Mouse (Mus musculus) CH12.LX (cell line): ENCODE measurements at regions not wholly inside any gene's neighbourhood (a gene's known extent, or its start where the extent isn't known, plus 50 kb on each side); places are given as distances from the start of the nearest gene placed in this dataset.

Experiments
- DNase-seq: peaks from one replicate; pipeline ENCODE4 v3.0.0-alpha.2; 2013; ENCODE audit errors: extremely low read depth
- H3K27ac ChIP-seq: 2 replicates; pipeline ENCODE4 v1.5.1; 2012; ENCODE audit warnings: low read depth, mild to moderate bottlenecking, control low read depth, moderate library complexity; ENCODE audit not compliant: insufficient read depth
- H3K27me3 ChIP-seq: replicated peaks from 2 replicates; pipeline ENCODE3; 2012; ENCODE audit warnings: inconsistent platforms
- H3K36me3 ChIP-seq, 2 experiments: replicated peaks in 1 of 2; 2 replicates each; pipeline versions ENCODE3 to v1.6.1; 2012; ENCODE audit warnings: inconsistent platforms in 1 of 2, low read length in 1 of 2, mild to moderate bottlenecking in 1 of 2, mixed read lengths in 1 of 2, moderate library complexity in 1 of 2; ENCODE audit not compliant: control insufficient read depth in 1 of 2, insufficient read depth in 1 of 2
- H3K4me1 ChIP-seq, 2 experiments: 2 replicates each; pipeline ENCODE4 v1.6.1; 2012; ENCODE audit warnings: inconsistent platforms in 1 of 2, moderate library complexity in 1 of 2; ENCODE audit not compliant: insufficient read depth in 2 of 2, control insufficient read depth in 1 of 2
- H3K4me2 ChIP-seq: 2 replicates; pipeline ENCODE4 v1.6.1; 2012; ENCODE audit warnings: low read depth, mild to moderate bottlenecking, control low read depth; ENCODE audit not compliant: poor library complexity, insufficient read depth, severe bottlenecking
- H3K4me3 ChIP-seq, 3 experiments: fragments of 150-350 bp in 1 of 3; sonication (generic) in 1 of 3; replicated peaks in 1 of 3; 2 replicates each; pipeline versions ENCODE3 to v1.5.1; 2011 to 2012; ENCODE audit warnings: low read depth in 2 of 3, low read length in 2 of 3, mild to moderate bottlenecking in 2 of 3, moderate library complexity in 2 of 3, control low read depth in 1 of 3, improper control_type of control experiment in 1 of 3, inconsistent platforms in 1 of 3, mixed read lengths in 1 of 3; ENCODE audit not compliant: poor library complexity in 1 of 3
- H3K79me2 ChIP-seq: replicated peaks from 2 replicates; pipeline ENCODE4 v1.6.1; 2012; ENCODE audit warnings: mild to moderate bottlenecking, moderate library complexity; ENCODE audit not compliant: control insufficient read depth, poor library complexity, insufficient read depth, severe bottlenecking; ENCODE audit errors: extremely low read depth
- H3K9ac ChIP-seq: 2 replicates; pipeline ENCODE4 v1.6.1; 2012; ENCODE audit warnings: low read depth, mild to moderate bottlenecking, control low read depth, moderate library complexity; ENCODE audit not compliant: insufficient read depth
- H3K9me3 ChIP-seq: replicated peaks from 2 replicates; pipeline ENCODE3; 2012; ENCODE audit warnings: low read length, inconsistent platforms, mixed read lengths
- CTCF ChIP-seq, 2 experiments: IDR thresholded peaks in 1 of 2; conservative IDR thresholded peaks in 1 of 2; 2 replicates each; pipeline ENCODE4 v1.5.1; 2011 to 2012; ENCODE audit warnings: low read depth in 2 of 2, low read length in 2 of 2, improper control_type of control experiment in 1 of 2, inconsistent platforms in 1 of 2, mild to moderate bottlenecking in 1 of 2, moderate library complexity in 1 of 2
- KAT2A ChIP-seq: IDR thresholded peaks from 2 replicates; pipeline ENCODE4 v1.6.1; 2012; ENCODE audit warnings: low read length, improper control_type of control experiment, inconsistent platforms; ENCODE audit not compliant: insufficient replicate concordance
- MAZ ChIP-seq: IDR thresholded peaks from 2 replicates; pipeline ENCODE4 v1.6.1; 2012; ENCODE audit warnings: low read depth, mild to moderate bottlenecking, inconsistent platforms, low read length, improper control_type of control experiment, moderate library complexity
- MEF2A ChIP-seq: IDR thresholded peaks from 2 replicates; pipeline ENCODE4 v1.6.1; 2014; ENCODE audit warnings: low read depth, mild to moderate bottlenecking, inconsistent platforms, low read length, improper control_type of control experiment, borderline replicate concordance
- MYC ChIP-seq: IDR thresholded peaks from 2 replicates; pipeline ENCODE4 v1.6.1; 2011; ENCODE audit warnings: low read depth, mild to moderate bottlenecking, improper control_type of control experiment, low read length
- NELFE ChIP-seq: IDR thresholded peaks from 2 replicates; pipeline ENCODE4 v1.6.1; 2011; ENCODE audit warnings: low read depth, low read length, improper control_type of control experiment
- NRF1 ChIP-seq: IDR thresholded peaks from 2 replicates; pipeline ENCODE4 v1.6.1; 2014; ENCODE audit warnings: low read depth, mild to moderate bottlenecking, inconsistent platforms, low read length, improper control_type of control experiment, moderate library complexity
- POLR2AphosphoS2 ChIP-seq: IDR thresholded peaks from 2 replicates; pipeline ENCODE4 v1.6.1; 2011; ENCODE audit warnings: low read depth, low read length, improper control_type of control experiment
- RAD21 ChIP-seq: IDR thresholded peaks from 2 replicates; pipeline ENCODE4 v1.6.1; 2011; ENCODE audit warnings: low read depth, mild to moderate bottlenecking, low read length, improper control_type of control experiment, moderate library complexity
- RCOR1 ChIP-seq: conservative IDR thresholded peaks from 2 replicates; pipeline ENCODE4 v1.6.1; 2012; ENCODE audit warnings: low read depth, mild to moderate bottlenecking, inconsistent platforms, low read length, improper control_type of control experiment
- SIN3A ChIP-seq: IDR thresholded peaks from 2 replicates; pipeline ENCODE4 v1.6.1; 2012; ENCODE audit warnings: low read length, improper control_type of control experiment, inconsistent platforms
- SMC3 ChIP-seq: IDR thresholded peaks from 2 replicates; pipeline ENCODE4 v1.6.1; 2011; ENCODE audit warnings: low read depth, low read length, improper control_type of control experiment
- UBTF ChIP-seq: IDR thresholded peaks from 2 replicates; pipeline ENCODE4 v1.6.1; 2012; ENCODE audit warnings: low read depth, mild to moderate bottlenecking, inconsistent platforms, low read length, improper control_type of control experiment, moderate library complexity
- USF1 ChIP-seq: IDR thresholded peaks from 2 replicates; pipeline ENCODE4 v1.6.1; 2014; ENCODE audit warnings: low read depth, mild to moderate bottlenecking, inconsistent platforms, low read length, improper control_type of control experiment
- ZKSCAN1 ChIP-seq: IDR thresholded peaks from 2 replicates; pipeline ENCODE4 v1.6.1; 2012; ENCODE audit warnings: low read depth, inconsistent platforms, low read length, improper control_type of control experiment, borderline replicate concordance
- dilution Hi-C: fragments of 300-500 bp; cut with MboI; formaldehyde crosslinking; loops from 2 replicates; pipeline ENCODE4 v1.14.3; 2020; ENCODE audit warnings: low sequenced_read_pairs; ENCODE audit not compliant: extremely low pct_unique_long_range_greater_than_20kb, extremely low pct_ligation_motif_present
- in situ Hi-C: fragments of 300-500 bp; cut with MboI; formaldehyde crosslinking; loops from 3 replicates; pipeline ENCODE4 v1.14.3; 2019; ENCODE audit warnings: low sequenced_read_pairs, low pct_ligation_motif_present, low pct_unique_long_range_greater_than_20kb, mixed read lengths

DNA sequence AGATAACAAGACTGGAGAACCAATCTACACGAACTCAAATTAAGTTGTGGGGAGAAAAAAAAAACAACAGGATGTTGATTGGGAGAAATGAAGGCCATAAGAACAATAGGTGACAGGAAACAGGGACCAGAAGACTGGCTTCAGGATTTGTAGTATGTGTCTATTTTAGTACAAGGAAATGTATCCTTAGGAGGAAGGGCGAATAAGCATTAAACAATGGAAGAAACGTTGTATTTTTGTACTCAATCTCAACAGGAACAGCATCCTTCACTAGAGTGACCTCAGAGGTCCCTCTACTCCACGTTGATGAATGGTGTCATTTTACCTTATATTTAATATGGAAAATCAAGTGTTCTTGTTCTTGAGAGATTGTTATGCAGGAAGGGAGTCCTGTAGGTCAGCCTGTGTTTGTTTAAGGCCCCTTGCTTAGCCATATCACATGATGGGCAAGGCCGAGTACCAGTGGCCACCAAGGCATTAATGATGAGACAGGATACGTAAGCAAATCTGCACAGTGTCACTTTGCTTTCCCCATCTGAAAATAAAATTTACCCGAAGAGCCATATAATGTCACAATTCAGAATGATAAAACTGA is 832.0 kb downstream of the Diaph3 start:
- no peak for DNase-seq
- H3K27ac ChIP-seq, result no peak overlapping the region
- dilution Hi-C loops (no loop called here), in situ Hi-C loops (no loop called here)
- no peak overlapping the region for H3K4me3 ChIP-seq
- TF ChIP-seq UBTF (no peak), RCOR1 (no peak), SMC3 (no peak), NRF1 (no peak), USF1 (no peak), SIN3A (no peak), KAT2A (no peak), NELFE (no peak), ZKSCAN1 (no peak), POLR2AphosphoS2 (no peak)
- H3K4me1 ChIP-seq, result no peaks in the 10 kb centered on the region
- H3K27me3 ChIP-seq, result no peaks in the 10 kb centered on the region
- no peaks in the 10 kb centered on the region for H3K36me3 ChIP-seq
- peaks cover 7% of the 10 kb centered on the region for H3K9me3 ChIP-seq
- no peak overlapping the region for H3K9ac ChIP-seq
- H3K4me2 ChIP-seq, result no peak overlapping the region
- H3K79me2 ChIP-seq, result no peaks in the 10 kb centered on the region

DNA sequence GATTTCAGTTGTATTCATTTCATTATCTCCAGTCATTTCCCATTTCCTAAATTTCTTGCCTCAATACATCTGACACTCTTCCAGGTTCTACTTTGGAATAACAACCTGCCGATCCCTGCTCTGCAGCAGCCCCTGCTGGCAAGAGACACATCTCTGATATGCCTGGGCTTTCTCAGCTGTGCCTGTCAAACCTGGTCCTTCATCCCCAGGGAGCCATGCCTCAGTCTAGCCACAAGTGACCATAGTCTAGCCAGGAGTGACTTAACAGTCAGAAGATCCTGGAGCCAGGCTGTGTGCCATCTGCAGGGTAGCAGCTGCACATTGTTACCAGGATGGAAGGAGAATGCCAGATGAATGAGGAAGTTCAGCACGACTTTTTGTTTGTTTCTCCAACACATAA is 833.2 kb downstream of the Diaph3 start:
- no peak for DNase-seq
- H3K4me1 ChIP-seq, result no peaks in the 10 kb centered on the region
- H3K36me3 ChIP-seq, result no peaks in the 10 kb centered on the region
- dilution Hi-C loops (no loop called here), in situ Hi-C loops (no loop called here)
- no peaks in the 10 kb centered on the region for H3K27me3 ChIP-seq
- H3K9ac ChIP-seq, result no peak overlapping the region
- H3K4me2 ChIP-seq, result no peak overlapping the region
- peaks cover 7% of the 10 kb centered on the region for H3K9me3 ChIP-seq
- TF ChIP-seq RAD21 (peak; percentile 19), CTCF (conservative IDR thresholded peaks at IDR 0.05 in 1 of 2, IDR thresholded peaks at IDR 0.05 in 1 of 2; ENCODE audit: low read depth in 2 of 2, low read length in 2 of 2) (peak in 1 of 2 experiments; percentile 28; a peak in 1 of 4 replicates), MEF2A (no peak), MAZ (no peak), UBTF (no peak), SMC3 (no peak), MYC (no peak), NRF1 (no peak), USF1 (no peak)
- H3K79me2 ChIP-seq, result no peaks in the 10 kb centered on the region
- H3K4me3 ChIP-seq, result no peak overlapping the region
- no peak overlapping the region for H3K27ac ChIP-seq
